Mouse (Mus musculus): ENCODE measurements around the gene Ifi202b. TPM values are rescaled to one million over a fixed set of nuclear protein-coding genes. Genes with fewer than 3 reads are reported as not detected.

The Ifi202b gene
- polyA plus RNA-seq (2015; fragmentation: Illumina TruSeq; extraction: RNeasy Lipid Tissue Mini Kit (QIAGEN cat#74804); ENCODE audit: low read depth, low replicate concordance) = not detected

DNA sequence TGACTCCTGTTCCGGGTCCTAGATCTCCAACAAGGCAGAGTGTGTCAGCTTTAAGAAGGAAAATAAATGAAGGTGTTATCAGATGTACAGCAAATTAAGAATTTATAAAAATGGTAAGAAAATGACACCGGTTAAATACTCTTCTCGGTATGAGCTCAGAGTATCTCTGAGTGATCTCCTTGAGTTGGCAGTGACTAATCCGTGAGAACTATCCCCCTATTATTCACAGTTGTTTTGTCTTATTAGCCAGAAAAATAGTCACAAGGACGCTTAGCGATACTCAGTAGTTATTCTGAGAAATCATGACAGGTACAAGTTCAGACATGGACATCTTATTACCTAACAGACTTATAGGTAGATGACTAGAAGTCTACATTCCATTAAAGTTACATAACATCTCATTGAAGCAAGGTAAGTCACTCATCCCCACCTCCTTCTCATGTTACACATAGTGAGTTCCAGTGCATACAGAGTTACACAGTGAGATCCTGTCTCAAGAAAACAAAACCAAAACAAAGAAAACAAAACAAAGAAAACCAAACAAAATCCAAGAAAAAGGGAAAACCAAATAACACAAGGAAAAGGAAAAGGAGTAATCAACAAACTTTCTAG, at the start of gene Ifi202b:
Gene Ifi202b, minus strand, starts transcription at position 51 of the 612 bp plus-strand sequence.

DNA sequence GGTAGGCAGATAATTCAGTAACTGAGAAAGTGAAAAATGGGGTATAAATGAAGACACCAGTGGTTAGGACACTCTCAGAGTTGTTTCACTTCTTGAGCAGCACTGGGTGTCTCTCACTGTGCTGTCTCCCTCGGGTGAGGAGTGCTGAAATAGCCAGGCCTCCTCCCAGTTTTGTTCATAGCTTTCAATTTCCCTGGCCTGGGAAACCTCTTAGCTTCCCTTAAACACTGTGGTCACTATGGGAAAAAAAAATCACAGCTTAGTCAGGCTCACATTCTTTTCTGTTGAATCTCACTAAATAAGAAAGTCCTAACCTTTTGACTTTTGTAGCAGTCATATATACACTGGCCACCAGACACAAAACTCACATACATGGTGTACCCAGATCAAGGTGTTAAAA, 49.2 kb upstream of the Ifi202b start, which contains the start of gene Ifi205:
Gene Ifi205, minus strand, starts transcription at position 113 of the 400 bp plus-strand sequence.

DNA sequence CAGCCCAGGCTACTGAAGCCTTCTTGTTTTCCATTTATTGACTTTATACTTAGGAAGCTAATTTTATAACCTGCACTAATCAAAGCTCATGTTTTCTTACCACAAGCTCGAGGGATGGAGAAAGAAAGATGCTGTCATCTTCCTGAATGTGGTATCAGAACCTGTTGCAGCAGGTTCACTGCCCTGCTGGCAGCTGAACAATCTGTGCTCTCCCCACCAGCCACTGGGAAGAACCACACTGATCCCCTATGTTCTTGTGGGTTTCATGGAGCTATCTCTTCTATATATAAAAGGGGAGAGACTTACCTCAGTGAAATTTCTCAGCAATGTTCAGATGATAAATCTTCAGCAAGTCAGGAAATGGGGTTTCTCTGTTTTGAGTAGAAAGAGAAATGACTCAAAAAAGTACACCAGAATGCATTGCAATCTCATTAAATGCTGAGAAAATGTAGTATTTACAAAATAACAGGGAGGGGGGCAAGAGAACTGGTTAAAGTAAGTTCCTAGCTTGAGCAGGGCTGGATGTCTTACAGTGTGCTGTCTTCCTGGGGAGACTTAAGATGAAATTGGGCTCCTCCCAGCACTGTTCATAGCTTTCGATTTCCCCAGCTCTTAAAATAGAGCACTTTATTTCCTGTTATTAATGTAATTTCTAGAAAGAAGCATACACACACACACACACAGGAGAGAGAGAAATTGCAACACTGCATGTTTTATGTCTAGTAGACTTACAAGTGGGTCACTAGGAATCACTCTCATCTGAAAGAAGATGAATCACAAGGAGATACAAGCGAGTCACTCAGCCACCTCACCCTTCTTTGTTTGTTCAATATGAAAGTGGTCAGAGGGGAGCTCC, 40.4 kb downstream of the Ifi202b start, which contains the start of the genes Mndal and Ifi203:
Gene Mndal, minus strand, starts transcription at position 568 of the 856 bp plus-strand sequence.
Gene Ifi203, minus strand, starts transcription at position 749 of the 856 bp plus-strand sequence.

Other genes starting within 250 kb of the Ifi202b start
- 0.33 TPM for gene Ifi207, start 241.0 kb downstream of the Ifi202b start, polyA plus RNA-seq (2015; fragmentation: Illumina TruSeq; extraction: RNeasy Lipid Tissue Mini Kit (QIAGEN cat#74804); ENCODE audit: low read depth, low replicate concordance)
- gene Ifi204, start 215.8 kb downstream of the Ifi202b start, polyA plus RNA-seq (2015; fragmentation: Illumina TruSeq; extraction: RNeasy Lipid Tissue Mini Kit (QIAGEN cat#74804); ENCODE audit: low read depth, low replicate concordance) = 0.22 TPM
- gene Ifi211, start 69.7 kb downstream of the Ifi202b start, polyA plus RNA-seq (2015; fragmentation: Illumina TruSeq; extraction: RNeasy Lipid Tissue Mini Kit (QIAGEN cat#74804); ENCODE audit: low read depth, low replicate concordance) = not detected
- 3.9 TPM for gene Mndal, start 40.3 kb downstream of the Ifi202b start, polyA plus RNA-seq (2015; fragmentation: Illumina TruSeq; extraction: RNeasy Lipid Tissue Mini Kit (QIAGEN cat#74804); ENCODE audit: low read depth, low replicate concordance)
- gene Ifi203, start 40.1 kb downstream of the Ifi202b start, polyA plus RNA-seq (2015; fragmentation: Illumina TruSeq; extraction: RNeasy Lipid Tissue Mini Kit (QIAGEN cat#74804); ENCODE audit: low read depth, low replicate concordance) = 2.4 TPM
- not detected for gene Ifi205, start 49.1 kb upstream of the Ifi202b start, polyA plus RNA-seq (2015; fragmentation: Illumina TruSeq; extraction: RNeasy Lipid Tissue Mini Kit (QIAGEN cat#74804); ENCODE audit: low read depth, low replicate concordance)
- gene Olfr433, start 58.0 kb upstream of the Ifi202b start, polyA plus RNA-seq (2015; fragmentation: Illumina TruSeq; extraction: RNeasy Lipid Tissue Mini Kit (QIAGEN cat#74804); ENCODE audit: low read depth, low replicate concordance) = not detected
- gene Olfr432, start 66.5 kb upstream of the Ifi202b start, polyA plus RNA-seq (2015; fragmentation: Illumina TruSeq; extraction: RNeasy Lipid Tissue Mini Kit (QIAGEN cat#74804); ENCODE audit: low read depth, low replicate concordance) = not detected
- gene Olfr430, start 83.9 kb upstream of the Ifi202b start, polyA plus RNA-seq (2015; fragmentation: Illumina TruSeq; extraction: RNeasy Lipid Tissue Mini Kit (QIAGEN cat#74804); ENCODE audit: low read depth, low replicate concordance) = not detected
- gene Olfr429, start 101.6 kb upstream of the Ifi202b start, polyA plus RNA-seq (2015; fragmentation: Illumina TruSeq; extraction: RNeasy Lipid Tissue Mini Kit (QIAGEN cat#74804); ENCODE audit: low read depth, low replicate concordance) = not detected
- gene Olfr427, start 114.1 kb upstream of the Ifi202b start, polyA plus RNA-seq (2015; fragmentation: Illumina TruSeq; extraction: RNeasy Lipid Tissue Mini Kit (QIAGEN cat#74804); ENCODE audit: low read depth, low replicate concordance) = not detected
- gene Olfr231, start 138.4 kb upstream of the Ifi202b start, polyA plus RNA-seq (2015; fragmentation: Illumina TruSeq; extraction: RNeasy Lipid Tissue Mini Kit (QIAGEN cat#74804); ENCODE audit: low read depth, low replicate concordance) = not detected
- not detected for gene Olfr424, start 148.8 kb upstream of the Ifi202b start, polyA plus RNA-seq (2015; fragmentation: Illumina TruSeq; extraction: RNeasy Lipid Tissue Mini Kit (QIAGEN cat#74804); ENCODE audit: low read depth, low replicate concordance)
- gene Olfr420, start 172.9 kb upstream of the Ifi202b start, polyA plus RNA-seq (2015; fragmentation: Illumina TruSeq; extraction: RNeasy Lipid Tissue Mini Kit (QIAGEN cat#74804); ENCODE audit: low read depth, low replicate concordance) = not detected
- gene Spta1, start 190.0 kb upstream of the Ifi202b start, polyA plus RNA-seq (2015; fragmentation: Illumina TruSeq; extraction: RNeasy Lipid Tissue Mini Kit (QIAGEN cat#74804); ENCODE audit: low read depth, low replicate concordance) = not detected

Measured in brain, adult 10 weeks (tissue).